Mouse (Mus musculus): Measurements from ENCODE around the gene Klhdc4. TPM values are rescaled to one million over a fixed set of nuclear protein-coding genes. Genes with fewer than 3 reads are reported as not detected.

The Klhdc4 gene
- polyA plus RNA-seq (2016; fragmentation: Nextera tagmentation; extraction: Ambion mirVana): 49.3 and 50.4 TPM in 2 replicates

DNA sequence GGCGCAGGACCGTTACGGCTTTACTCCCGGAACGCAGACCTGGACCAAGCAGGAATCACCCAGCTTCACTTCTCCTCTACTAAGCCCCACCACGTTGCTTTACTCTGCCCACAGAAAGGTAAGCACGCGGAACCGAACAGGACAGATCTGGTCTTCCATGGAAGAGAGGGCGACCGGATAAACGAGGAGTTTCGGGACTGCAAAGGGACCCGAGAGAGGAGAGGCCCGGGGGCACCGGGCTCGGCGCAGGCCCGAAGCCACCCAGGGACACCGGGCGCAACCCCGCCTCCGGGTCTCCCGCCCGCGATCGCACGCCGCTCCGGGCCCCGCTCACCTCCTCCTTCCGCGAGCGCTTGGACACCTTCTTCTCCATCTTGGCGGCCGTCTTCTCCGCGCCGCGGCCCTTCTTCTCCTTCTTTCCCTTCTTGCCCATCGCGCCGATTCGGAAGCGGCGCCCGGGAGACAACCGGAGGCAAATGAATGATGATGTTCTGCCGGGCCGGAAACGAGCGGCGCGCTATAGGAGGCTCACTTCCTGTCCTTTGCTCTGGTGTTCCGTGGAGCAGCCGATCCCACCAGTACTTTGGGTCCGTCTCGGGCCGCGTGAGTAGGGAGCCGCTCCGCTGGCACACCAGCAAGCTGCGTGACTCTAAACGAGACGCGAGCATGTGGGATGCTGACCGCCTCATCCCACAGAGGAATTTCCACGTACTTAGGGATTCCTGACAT, at the start of gene Klhdc4:
Klhdc4 (minus strand) TSS at position 522 of the 729 bp plus-strand sequence.
- peak; percentile 94 for ATAC-seq (ENCODE audit: low FRiP score, low read depth)
- H3K4me1 ChIP-seq: peaks cover 19% of the 10 kb centered on the region
- no peaks in the 10 kb centered on the region for H3K27me3 ChIP-seq
- under 1% methylated on average over 67 of the region's 68 CpGs for WGBS
- peak within 1 kb of the TSS; percentile 46 for H3K27ac ChIP-seq (replicated peaks)
- H3K36me3 ChIP-seq: no peaks in the 10 kb centered on the region
- no peaks in the 10 kb centered on the region for H3K9me3 ChIP-seq
- H3K4me3 ChIP-seq: peak within 1 kb of the TSS; percentile 96
- H3K9ac ChIP-seq (replicated peaks): peak within 1 kb of the TSS; percentile 92
- H3K4me2 ChIP-seq (replicated peaks): peak within 1 kb of the TSS; percentile 96

DNA sequence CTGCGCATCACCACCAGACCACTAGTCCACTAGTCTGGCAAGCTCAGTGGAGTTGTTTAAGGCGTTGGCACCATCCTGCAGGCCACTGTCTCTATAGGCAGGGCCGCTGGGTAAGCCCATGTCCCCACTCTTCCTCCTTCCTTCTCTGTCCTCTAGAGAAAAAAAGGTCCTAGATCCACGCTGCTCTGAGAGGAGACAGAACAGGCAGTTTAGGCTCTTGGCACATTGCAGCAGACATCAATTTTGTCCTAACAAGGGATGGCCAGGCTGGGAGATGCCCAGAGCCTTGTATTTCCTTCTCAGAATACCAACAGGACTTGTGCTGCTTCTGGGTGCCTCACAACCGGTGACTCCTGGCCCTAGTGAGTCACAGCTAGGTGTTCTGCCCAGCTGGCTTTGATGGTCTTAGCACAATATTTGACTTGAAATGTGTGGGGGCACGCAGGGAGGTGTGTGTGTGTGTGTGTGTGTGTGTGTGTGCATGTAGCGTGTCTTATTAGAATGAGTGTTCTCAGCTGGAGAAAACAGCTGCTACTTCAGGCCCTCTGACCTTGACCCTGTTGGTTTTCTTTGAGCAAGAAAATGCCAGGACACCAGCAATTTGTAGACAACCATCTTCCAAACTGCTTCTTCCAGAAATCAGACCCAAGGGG, 48.6 kb upstream of the Klhdc4 start:
- Histone ChIP-seq H3K9me3 (no peaks in the 10 kb centered on the region), H3K9ac (replicated peaks) (no peak overlapping the region), H3K27ac (replicated peaks) (no peak overlapping the region), H3K4me3 (no peak overlapping the region), H3K36me3 (0 out of 2 replicates have a peak, but pooled peaks cover 14% of the 10 kb centered on the region), H3K4me1 (peaks cover 3% of the 10 kb centered on the region; the same call in 1 of the 2 replicates), H3K27me3 (no peaks in the 10 kb centered on the region), H3K4me2 (replicated peaks) (no peak overlapping the region)
- no peak for ATAC-seq (ENCODE audit: low FRiP score, low read depth)
- 86% methylated on average over 7 of the region's 7 CpGs for WGBS

DNA sequence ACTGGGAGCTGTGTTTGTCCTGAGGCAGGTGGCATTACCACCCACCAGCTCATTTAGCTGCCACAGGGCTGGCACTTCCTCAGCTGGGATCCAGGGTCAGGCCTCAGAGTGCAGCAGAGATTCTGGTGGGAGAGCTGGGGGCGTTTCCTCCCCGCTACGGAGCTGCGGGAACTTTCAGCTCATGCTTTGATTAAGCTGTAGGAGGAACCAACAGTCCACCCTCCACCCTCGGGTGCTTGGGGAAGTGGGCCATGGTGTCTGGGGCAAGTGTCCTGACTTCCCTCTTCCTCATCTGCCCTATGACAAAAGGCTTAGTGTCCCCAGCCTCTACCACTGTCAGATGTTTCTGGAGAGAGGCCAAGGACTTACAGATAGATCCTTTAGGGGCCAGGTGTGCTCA, 47.8 kb upstream of the Klhdc4 start:
- Histone ChIP-seq H3K27me3 (0 out of 2 replicates have a peak, but pooled peaks cover 1% of the 10 kb centered on the region), H3K4me2 (replicated peaks) (no peak overlapping the region), H3K4me1 (peaks cover 8% of the 10 kb centered on the region), H3K27ac (replicated peaks) (no peak overlapping the region), H3K4me3 (no peak overlapping the region), H3K9me3 (no peaks in the 10 kb centered on the region), H3K9ac (replicated peaks) (no peak overlapping the region), H3K36me3 (0 out of 2 replicates have a peak, but pooled peaks cover 7% of the 10 kb centered on the region)
- no peak for ATAC-seq (ENCODE audit: low FRiP score, low read depth)
- 82% methylated on average over 5 of the region's 5 CpGs for WGBS

DNA sequence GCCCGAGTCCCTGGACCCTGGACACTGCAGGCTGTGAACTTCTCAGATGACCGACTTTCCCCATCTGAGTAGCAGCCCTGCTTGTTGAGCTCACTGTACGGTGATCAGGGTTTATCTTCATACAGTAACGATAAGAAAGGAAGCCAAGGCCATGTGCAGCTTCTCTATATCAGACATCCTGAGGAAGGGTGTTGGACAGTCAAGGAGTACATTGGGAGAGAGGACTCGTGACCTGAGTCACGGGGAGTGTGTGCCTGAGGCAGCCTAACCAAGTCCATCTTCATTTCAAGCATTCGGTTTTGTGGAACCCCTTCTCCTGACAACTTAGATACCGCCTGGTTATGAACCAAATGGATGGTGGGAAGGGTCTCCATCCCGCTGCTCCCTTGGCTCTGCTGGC, 46.1 kb upstream of the Klhdc4 start:
- Histone ChIP-seq H3K36me3 (no peaks in the 10 kb centered on the region), H3K4me1 (peaks cover 13% of the 10 kb centered on the region), H3K4me3 (no peak overlapping the region), H3K4me2 (replicated peaks) (no peak overlapping the region), H3K27ac (replicated peaks) (no peak overlapping the region), H3K9ac (replicated peaks) (no peak overlapping the region), H3K9me3 (no peaks in the 10 kb centered on the region), H3K27me3 (peaks cover 14% of the 10 kb centered on the region; the same call in 1 of the 2 replicates)
- 92% methylated on average over 9 of the region's 9 CpGs for WGBS
- ATAC-seq (ENCODE audit: low FRiP score, low read depth): no peak

DNA sequence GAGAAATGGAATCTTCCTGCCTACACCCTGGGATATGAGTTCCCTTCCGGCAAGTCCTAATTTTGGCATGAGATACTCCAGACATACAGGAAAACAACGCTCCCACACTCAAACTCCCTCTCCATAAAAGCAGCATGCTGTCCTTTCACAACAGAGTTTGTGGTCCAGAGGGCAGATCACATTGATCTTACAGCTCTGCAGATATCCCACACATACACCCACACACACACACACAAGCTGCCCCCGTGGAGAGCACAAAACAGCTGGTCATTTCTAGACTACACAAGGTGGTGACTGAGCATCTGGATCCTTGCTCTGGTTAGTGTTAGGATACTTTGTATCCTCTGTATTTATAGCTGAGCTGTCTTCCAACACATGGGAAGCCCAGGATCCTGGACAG, 45.7 kb upstream of the Klhdc4 start:
- Histone ChIP-seq H3K4me1 (peaks cover 13% of the 10 kb centered on the region), H3K4me3 (no peak overlapping the region), H3K4me2 (replicated peaks) (no peak overlapping the region), H3K27ac (replicated peaks) (no peak overlapping the region), H3K9me3 (no peaks in the 10 kb centered on the region), H3K36me3 (no peaks in the 10 kb centered on the region), H3K9ac (replicated peaks) (no peak overlapping the region), H3K27me3 (peaks cover 14% of the 10 kb centered on the region; the same call in 1 of the 2 replicates)
- WGBS: 92% methylated on average over 3 of the region's 3 CpGs
- ATAC-seq (ENCODE audit: low FRiP score, low read depth): no peak

DNA sequence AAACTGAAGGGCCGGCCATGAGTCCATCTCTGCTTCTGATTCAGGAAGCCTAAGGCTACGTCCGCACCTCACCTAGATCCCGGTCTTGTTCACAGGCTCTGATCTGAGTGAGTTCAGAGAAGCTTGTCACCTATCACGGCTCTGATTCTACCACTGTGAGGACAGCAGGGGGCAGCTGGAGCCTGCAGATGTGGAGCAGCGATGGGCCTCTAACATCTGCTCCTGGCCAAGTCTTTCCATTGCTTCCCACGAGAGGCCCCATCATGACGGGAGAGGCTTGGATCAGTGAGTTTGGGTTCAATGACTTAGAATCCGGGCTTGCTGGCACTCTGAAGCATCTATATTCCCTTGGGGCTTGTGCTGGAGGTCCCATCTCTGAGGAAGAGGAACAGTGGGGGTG, 44.7 kb upstream of the Klhdc4 start:
- no peak overlapping the region for H3K27ac ChIP-seq (replicated peaks)
- WGBS: 68% methylated on average over 9 of the region's 9 CpGs

DNA sequence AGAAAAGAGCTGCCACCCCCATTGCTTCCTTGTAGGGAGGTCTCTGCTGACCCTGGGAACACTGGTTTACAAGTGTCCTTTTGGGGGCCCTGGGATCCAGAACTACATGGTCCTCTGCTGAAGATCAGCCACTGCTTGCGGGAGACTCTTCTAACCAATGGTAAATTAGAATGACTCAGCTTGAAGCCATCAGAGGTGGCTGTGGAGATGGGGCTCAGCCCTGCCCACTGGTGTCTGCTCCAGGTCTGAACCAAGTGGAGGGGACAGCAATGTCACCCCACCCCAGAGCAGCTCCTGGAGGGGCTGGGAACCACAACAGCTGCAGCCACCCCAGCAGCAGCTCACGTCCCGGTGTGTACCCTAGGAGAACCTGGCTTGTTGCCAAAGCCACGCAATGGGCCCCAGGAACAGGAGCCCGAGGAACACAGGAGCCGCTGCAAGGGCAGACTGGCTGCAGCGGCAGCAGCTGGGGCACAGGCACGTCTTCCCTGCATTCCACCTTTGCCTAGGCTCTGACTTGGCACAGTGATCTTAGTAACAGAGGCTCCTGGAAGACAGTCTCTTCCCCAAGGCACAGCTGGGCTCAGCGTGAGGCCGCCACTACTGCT, 42.6 kb upstream of the Klhdc4 start:
- Histone ChIP-seq H3K4me3 (no peak overlapping the region), H3K27ac (replicated peaks) (no peak overlapping the region), H3K36me3 (no peaks in the 10 kb centered on the region), H3K4me1 (peaks cover 10% of the 10 kb centered on the region; the same call in 1 of the 2 replicates), H3K9ac (replicated peaks) (no peak overlapping the region), H3K9me3 (no peaks in the 10 kb centered on the region), H3K27me3 (peaks cover 16% of the 10 kb centered on the region; the same call in 1 of the 2 replicates), H3K4me2 (replicated peaks) (no peak overlapping the region)
- no peak for ATAC-seq (ENCODE audit: low FRiP score, low read depth)
- WGBS: 44% methylated on average over 10 of the region's 10 CpGs

More for the DNA sequence above, 44.7 kb upstream of the Klhdc4 start:
- Histone ChIP-seq H3K36me3 (no peaks in the 10 kb centered on the region), H3K4me3 (no peak overlapping the region), H3K9me3 (no peaks in the 10 kb centered on the region), H3K4me1 (peaks cover 10% of the 10 kb centered on the region; the same call in 1 of the 2 replicates), H3K9ac (replicated peaks) (no peak overlapping the region), H3K27me3 (peaks cover 16% of the 10 kb centered on the region; the same call in 1 of the 2 replicates), H3K4me2 (replicated peaks) (no peak overlapping the region)
- no peak for ATAC-seq (ENCODE audit: low FRiP score, low read depth)

DNA sequence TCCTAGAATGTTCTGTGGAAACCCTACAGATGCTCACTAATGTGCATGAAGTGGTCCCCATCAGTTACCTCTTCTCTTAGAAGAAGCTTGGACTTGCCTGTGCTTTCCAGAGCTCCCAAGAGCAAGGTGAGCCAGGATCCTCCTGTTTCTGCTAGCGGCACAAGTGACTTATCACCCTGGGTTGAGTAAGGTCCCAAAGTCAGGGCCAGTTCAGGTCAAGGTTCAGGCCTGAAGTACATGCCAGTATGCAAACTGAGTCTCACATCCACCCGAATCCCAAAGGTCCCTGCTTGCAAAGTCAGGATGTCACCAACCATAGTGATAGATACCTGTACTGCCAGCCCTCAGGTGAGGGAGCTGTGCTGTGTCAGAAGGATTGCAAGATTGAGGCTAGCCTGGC, 40.8 kb upstream of the Klhdc4 start:
- ATAC-seq (ENCODE audit: low FRiP score, low read depth): no peak
- Histone ChIP-seq H3K9ac (replicated peaks) (no peak overlapping the region), H3K9me3 (no peaks in the 10 kb centered on the region), H3K4me2 (replicated peaks) (no peak overlapping the region), H3K27me3 (peaks cover 16% of the 10 kb centered on the region; the same call in 1 of the 2 replicates), H3K36me3 (no peaks in the 10 kb centered on the region), H3K4me3 (no peak overlapping the region), H3K4me1 (peaks cover 10% of the 10 kb centered on the region; the same call in 1 of the 2 replicates), H3K27ac (replicated peaks) (no peak overlapping the region)
- WGBS: 96% methylated on average over 2 of the region's 2 CpGs

DNA sequence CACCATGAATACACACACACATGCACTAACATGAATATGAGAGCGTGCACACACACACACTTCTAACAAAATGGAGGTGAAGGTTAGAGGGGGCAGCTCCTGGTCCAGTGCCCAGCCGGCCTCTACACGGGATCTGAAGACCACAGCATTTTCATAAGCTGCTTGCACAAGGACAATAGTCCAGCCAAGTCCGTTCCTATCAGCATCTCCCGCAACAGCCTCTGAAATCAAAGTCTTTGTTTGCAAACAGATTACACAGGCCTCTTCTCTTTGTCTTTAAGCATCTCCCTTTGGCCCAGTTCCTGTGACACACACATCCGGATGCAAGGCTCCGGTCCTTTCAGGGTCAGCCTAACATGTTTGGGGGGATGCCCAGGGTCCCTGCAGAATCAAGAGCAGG, 39.5 kb upstream of the Klhdc4 start:
- 74% methylated on average over 7 of the region's 7 CpGs for WGBS
- Histone ChIP-seq H3K4me2 (replicated peaks) (no peak overlapping the region), H3K4me3 (no peak overlapping the region), H3K9me3 (no peaks in the 10 kb centered on the region), H3K27ac (replicated peaks) (no peak overlapping the region), H3K9ac (replicated peaks) (no peak overlapping the region), H3K4me1 (peaks cover 10% of the 10 kb centered on the region; the same call in 1 of the 2 replicates), H3K27me3 (peaks cover 16% of the 10 kb centered on the region; the same call in 1 of the 2 replicates), H3K36me3 (no peaks in the 10 kb centered on the region)
- no peak for ATAC-seq (ENCODE audit: low FRiP score, low read depth)

DNA sequence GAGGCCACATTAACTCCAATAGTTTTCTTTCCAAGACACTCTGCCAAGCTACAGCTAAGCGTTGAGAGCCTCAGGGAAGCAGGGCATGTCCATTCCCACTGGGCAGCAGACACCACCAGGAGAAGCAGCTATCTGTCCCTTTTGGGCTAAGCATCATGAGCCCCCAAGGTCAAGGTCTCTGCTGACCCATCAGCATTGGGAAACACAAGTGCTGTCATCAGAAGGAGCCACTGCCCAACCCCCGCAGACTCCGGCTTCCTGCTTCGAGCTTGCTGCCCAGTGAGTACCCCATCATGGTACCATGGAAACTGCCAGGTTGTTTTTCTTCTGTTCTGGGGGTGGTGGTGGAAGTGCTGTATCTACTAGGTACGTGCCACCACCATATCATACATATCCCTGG, 38.8 kb upstream of the Klhdc4 start:
- Histone ChIP-seq H3K27ac (replicated peaks) (no peak overlapping the region), H3K27me3 (peaks cover 16% of the 10 kb centered on the region; the same call in 1 of the 2 replicates), H3K4me1 (peaks cover 10% of the 10 kb centered on the region; the same call in 1 of the 2 replicates), H3K4me3 (no peak overlapping the region), H3K9ac (replicated peaks) (no peak overlapping the region), H3K9me3 (no peaks in the 10 kb centered on the region), H3K36me3 (no peaks in the 10 kb centered on the region), H3K4me2 (replicated peaks) (no peak overlapping the region)
- ATAC-seq (ENCODE audit: low FRiP score, low read depth): no peak
- 89% methylated on average over 5 of the region's 5 CpGs for WGBS

DNA sequence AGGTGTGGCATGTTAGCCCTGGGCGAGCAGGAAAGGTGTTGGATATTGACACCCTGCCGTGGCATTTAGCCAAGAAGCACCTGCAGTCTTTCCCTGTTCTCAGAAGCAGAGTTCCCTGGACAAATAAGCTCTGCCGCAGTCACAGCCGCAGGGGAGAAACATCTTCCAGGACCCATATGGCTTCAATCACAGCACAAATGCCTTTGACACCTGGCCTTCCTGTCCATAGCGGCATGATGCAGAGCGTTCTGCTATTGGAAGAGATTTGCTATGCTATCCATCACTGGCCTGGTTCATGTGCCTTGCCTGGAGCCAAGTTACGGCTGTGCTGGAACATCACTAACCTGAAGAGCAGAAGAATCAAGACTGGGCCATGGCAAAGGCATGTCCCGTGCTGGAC, 36.0 kb upstream of the Klhdc4 start:
- Histone ChIP-seq H3K4me3 (no peak overlapping the region), H3K4me1 (no peaks in the 10 kb centered on the region), H3K27ac (replicated peaks) (no peak overlapping the region), H3K4me2 (replicated peaks) (no peak overlapping the region), H3K9me3 (no peaks in the 10 kb centered on the region), H3K9ac (replicated peaks) (no peak overlapping the region), H3K27me3 (0 out of 2 replicates have a peak, but pooled peaks cover 2% of the 10 kb centered on the region), H3K36me3 (no peaks in the 10 kb centered on the region)
- 80% methylated on average over 8 of the region's 8 CpGs for WGBS
- no peak for ATAC-seq (ENCODE audit: low FRiP score, low read depth)
